Mouse (Mus musculus) T-helper 2 cell (primary cell): ENCODE measurements at regions not wholly inside any gene's neighbourhood (a gene's known extent, or its start where the extent isn't known, plus 50 kb on each side); places are given as distances from the start of the nearest gene placed in this dataset.
"Not testable (repeated sequence)": the region's sequence is repeated elsewhere in the genome, so short reads cannot be mapped to it uniquely, and the experiment has no call there.

Experiments
- in situ Hi-C: fragments of 300-600 bp; cut with MboI, MseI; formaldehyde crosslinking; loops from one replicate; pipeline ENCODE4 v1.15.1; 2025; ENCODE audit warnings: high pct_unique_total_duplicates

DNA sequence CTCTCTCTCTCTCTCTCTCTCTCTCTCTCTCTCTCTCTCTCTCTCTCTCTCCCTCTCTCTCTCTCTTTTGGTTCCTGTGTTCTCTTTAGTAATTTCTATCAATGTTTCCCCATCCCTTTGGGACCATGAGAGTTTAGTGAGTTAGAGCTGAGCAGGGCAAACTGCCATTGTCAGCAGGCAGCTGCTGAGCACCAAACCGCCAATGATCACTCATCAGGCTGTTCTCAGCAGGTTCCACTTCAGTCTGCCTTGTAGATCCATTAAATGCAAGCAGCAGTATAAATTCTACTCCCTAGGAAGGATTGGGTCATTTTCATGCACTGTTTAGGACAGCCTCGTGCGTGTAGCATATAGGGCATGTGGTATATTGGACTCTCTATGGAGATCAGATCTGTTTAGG is 692.5 kb downstream of the Trib2 start:
- in situ Hi-C loops = no loop called here

- in situ Hi-C loops = no loop called here
Measured at GRCm38 (mm10) chr12:15122586-15123212, 694.0 kb downstream of the Trib2 start.

DNA sequence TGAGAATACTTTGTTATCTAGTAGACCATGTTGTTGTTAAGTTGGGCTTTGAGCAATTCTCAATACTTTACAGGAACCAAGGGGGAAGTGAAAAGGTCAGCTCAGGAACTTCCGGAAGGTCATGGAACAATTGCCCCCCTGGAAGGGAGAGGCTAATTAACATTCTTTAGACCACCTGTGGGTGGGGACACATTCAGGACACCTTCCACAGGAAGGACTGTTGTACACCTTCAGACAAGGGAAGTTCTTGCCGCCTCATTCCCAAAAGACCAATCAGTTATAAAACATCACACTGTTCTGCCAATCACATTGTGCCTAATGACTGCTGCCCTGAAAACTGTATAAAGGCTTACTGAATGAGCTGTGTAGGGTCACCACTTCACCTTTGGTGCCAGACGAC is 701.2 kb downstream of the Trib2 start:
- in situ Hi-C loops = loop anchor here (10.0 kb wide), 1 partner anchor 1491 kb away; no protein-coding TSS in a partner anchor

GRCm38 (mm10) chr12:15114793-15115192 is 701.9 kb downstream of the Trib2 start:
- in situ Hi-C loops = loop anchor here (10.0 kb wide), 1 partner anchor 1490 kb away; no protein-coding TSS in a partner anchor

- in situ Hi-C loops = loop anchor here (10.0 kb wide), 1 partner anchor 1486 kb away; no protein-coding TSS in a partner anchor
Measured at GRCm38 (mm10) chr12:15111049-15111448, 705.7 kb downstream of the Trib2 start.

DNA sequence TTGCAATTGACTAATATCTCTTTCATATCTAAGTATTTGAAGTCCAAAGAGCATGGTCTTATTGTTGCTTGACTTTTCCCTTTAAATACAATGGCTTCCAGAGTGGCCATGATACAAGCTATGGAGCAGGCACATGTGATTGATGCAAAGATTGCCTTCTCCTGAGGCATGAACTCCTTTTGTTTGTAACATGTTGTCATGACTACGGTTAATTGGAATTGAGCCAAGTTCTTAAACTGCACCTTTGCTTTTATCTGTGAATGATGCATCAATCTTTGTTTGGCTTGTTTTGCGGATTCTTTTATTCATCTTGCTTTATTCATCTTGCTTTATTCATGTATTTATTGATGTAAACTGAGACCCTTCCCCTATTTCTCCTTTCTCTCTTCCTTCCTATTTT is 711.8 kb downstream of the Trib2 start:
- in situ Hi-C loops = no loop called here

DNA sequence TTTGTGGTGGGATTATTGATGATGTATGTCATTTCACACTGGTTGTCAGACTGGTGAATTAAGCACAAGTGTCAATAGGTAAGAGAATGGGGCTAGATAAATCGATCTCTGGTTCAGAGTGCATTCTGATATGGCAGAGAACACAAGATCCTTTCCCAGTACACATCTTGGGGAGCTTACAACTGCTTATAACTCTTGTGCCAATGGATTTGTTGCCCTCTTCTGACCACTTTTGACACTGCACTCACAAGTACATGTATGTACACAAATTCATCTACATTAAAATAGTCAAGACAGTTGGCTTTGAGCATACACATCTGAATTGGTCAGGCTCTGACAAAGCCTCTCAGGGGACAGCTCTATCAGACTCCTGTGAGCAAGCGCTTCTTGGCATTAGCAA is 738.1 kb downstream of the Trib2 start:
- in situ Hi-C loops = loop anchor here (5.0 kb wide), 1 partner anchor 41 kb away; no protein-coding TSS in a partner anchor

- in situ Hi-C loops = no loop called here
Measured at GRCm38 (mm10) chr12:15064351-15064750, 752.4 kb downstream of the Trib2 start.

DNA sequence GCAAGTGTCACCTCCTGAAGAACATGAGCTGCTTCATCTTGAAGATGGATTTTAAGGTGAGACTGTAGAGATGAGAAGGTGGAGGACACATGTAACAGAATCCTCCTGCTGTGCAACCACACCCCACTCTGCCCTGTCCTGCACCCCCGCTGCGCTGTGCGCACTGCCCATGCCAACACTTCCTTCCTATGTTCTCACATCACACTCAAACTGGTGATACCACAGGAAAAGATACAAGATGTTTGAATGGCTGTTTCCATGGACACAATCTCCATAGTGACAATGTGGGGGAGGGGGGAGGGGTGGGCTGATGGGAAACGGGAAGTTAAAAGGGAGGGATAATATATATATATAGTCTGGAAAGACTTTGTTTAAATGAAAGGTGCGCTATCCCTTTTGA is 765.3 kb downstream of the Trib2 start:
- in situ Hi-C loops = no loop called here

DNA sequence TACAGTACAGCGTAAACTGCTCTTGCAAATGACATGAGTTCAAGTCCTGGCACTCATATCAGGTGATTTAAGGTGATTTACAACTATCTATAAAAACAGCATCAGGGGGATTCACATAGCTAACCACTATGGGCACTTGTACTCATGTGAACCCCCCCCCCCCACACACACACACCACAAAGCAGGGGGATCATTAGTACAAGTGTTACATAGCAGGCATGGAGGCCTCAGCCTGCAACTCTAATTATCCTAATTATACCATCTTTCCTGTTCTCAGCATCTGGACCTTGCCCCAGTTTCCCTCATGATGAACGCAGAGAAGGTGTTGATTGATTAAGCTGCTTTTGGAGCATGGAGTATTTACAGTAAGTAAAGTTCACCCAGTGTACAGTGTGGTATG is 773.5 kb downstream of the Trib2 start:
- in situ Hi-C loops = no loop called here

DNA sequence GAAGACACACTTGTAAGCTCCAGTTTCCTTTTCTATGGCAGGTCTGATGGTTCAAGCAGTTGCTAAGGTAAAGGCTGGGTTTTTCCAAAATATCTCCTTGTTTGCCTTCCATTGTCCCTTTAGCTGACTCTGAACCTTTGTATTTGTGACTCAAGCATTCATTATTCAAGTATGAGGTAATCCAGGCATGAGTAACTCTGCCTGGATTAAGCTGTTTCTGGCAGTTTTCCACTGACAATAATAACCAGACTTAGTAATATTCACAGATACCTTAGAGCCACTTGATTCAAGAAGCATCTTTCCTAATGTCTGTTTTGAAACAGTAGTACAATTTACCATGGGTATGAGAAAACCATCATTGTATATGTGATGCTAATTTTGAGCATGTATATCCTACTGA is 805.6 kb downstream of the Trib2 start:
- in situ Hi-C loops = no loop called here

GRCm38 (mm10) chr12:15002401-15002800 is 814.3 kb downstream of the Trib2 start:
- in situ Hi-C loops = not testable (repeated sequence)
